Mouse (Mus musculus) testis, adult 2 months (tissue): Measurements from ENCODE around the gene 1700061G19Rik.

Experiments used
- CTCF ChIP-seq: fragments of 200-500 bp; IDR thresholded peaks from 2 replicates; pipeline ENCODE4 v1.5.1; 2012; ENCODE audit warnings: low read depth, mild to moderate bottlenecking, inconsistent platforms, low read length, moderate library complexity; ENCODE audit not compliant: control insufficient read depth, insufficient read depth, insufficient replicate concordance
- POLR2A ChIP-seq: fragments of 200-500 bp; IDR thresholded peaks from 2 replicates; pipeline ENCODE4 v1.6.1; 2012; ENCODE audit warnings: low read depth, mild to moderate bottlenecking, inconsistent platforms, low read length, moderate library complexity; ENCODE audit not compliant: control insufficient read depth

DNA sequence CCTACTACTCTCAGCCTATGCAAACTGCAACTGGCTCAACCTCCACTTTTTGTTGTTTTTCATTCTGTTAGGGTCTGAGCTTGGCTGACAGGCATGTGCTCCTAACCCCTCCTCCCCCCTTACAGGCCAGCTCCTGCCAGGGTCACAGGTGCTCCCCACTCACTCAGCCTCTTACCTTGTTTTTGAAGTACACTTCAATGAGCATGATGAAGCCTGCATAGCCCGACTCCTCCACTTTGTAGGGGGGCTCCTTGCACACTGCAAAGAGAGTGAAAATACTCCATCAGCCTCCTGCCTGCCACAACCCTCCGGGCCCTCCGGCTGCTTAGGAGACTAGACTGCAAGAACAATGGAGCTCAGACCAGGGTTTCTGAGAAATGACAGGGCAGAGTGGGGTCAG lies 44.4 kb downstream of the 1700061G19Rik start:
- no peak for TF ChIP-seq CTCF
- no peak for TF ChIP-seq POLR2A
